ENCODE assay signal across 10 mouse cellular contexts in the genomic region with DNA sequence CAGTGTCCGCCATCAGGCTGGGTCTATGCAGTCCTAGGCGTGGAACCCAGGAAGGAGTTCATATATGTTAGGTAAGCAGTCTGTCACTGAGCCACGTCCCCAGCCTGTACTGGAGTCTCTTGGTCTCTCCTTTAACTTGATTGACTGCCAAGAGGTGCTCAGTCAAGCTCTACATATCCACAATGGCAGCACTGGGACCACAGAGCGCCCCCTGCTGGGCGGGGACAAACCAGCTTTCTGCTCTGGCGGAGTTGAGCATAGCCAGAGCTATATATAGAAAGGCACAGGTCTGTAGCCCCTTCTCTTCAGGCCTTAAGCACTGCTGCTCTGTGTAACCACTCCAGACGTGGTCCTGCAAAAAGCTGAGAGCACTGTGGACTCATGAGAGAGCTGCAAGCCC. TPM values are rescaled to one million over a fixed set of nuclear protein-coding genes. Genes with fewer than 3 reads are reported as not detected.
DNase-seq lines count a peak whose midpoint lies in the region; ATAC-seq and TF ChIP-seq lines count a peak whose summit lies in the region.
"Had no signal": no experiment of that assay in that cellular context is flagged by ENCODE, and none has a peak within 500 bp of the region (broad histone marks: within the 10 kb centered on the region; RNA-seq: fewer than 3 reads in every experiment).

No protein-coding gene starts in this region.

- H3K4me3 ChIP-seq in midbrain, embryonic 10.5 days, result no peak overlapping the region
- H3K4me3 ChIP-seq in midbrain, embryonic 14.5 days (replicated peaks; ENCODE audit: low read depth, low read length), result no peak overlapping the region
- H3K4me3 ChIP-seq in liver, postnatal 0 days (ENCODE audit: low read depth, low read length), result no peak overlapping the region
- H3K4me3 ChIP-seq in forebrain, embryonic 16.5 days (replicated peaks; ENCODE audit: low read length), result no peak overlapping the region
- H3K4me3 ChIP-seq: midbrain, embryonic 12.5 days had no signal

- peak; percentile 69 for TF ChIP-seq CTCF in liver, postnatal 0 days (IDR thresholded peaks at IDR 0.05; ENCODE audit: low read depth)

- TF ChIP-seq EP300 in liver, postnatal 0 days (IDR thresholded peaks at IDR 0.05; ENCODE audit: low read depth), result no peak

- H3K27ac ChIP-seq in midbrain, embryonic 10.5 days (replicated peaks), result no peak overlapping the region
- no peak overlapping the region for H3K27ac ChIP-seq in midbrain, embryonic 14.5 days (replicated peaks; ENCODE audit: low read depth, low read length)
- no peak overlapping the region for H3K27ac ChIP-seq in liver, postnatal 0 days (ENCODE audit: low read depth)
- no peak overlapping the region for H3K27ac ChIP-seq in forebrain, embryonic 16.5 days (ENCODE audit: low read length)
- H3K27ac ChIP-seq: midbrain, embryonic 12.5 days had no signal

- 51% methylated on average over 7 of the region's 7 CpGs for WGBS in midbrain, embryonic 10.5 days
- WGBS in midbrain, embryonic 14.5 days, result 50% methylated on average over 7 of the region's 7 CpGs
- WGBS in liver, postnatal 0 days (ENCODE audit: insufficient replicate concordance), result 43% methylated on average over 7 of the region's 7 CpGs
- 48% methylated on average over 7 of the region's 7 CpGs for WGBS in forebrain, embryonic 16.5 days

- H3K27me3 ChIP-seq in midbrain, embryonic 10.5 days (ENCODE audit: low read depth, poor library complexity, severe bottlenecking), result peaks cover 17% of the 10 kb centered on the region
- no peaks in the 10 kb centered on the region for H3K27me3 ChIP-seq in midbrain, embryonic 14.5 days (ENCODE audit: control insufficient read depth, insufficient read depth, low read length)
- peaks cover 11% of the 10 kb centered on the region for H3K27me3 ChIP-seq in liver, postnatal 0 days (ENCODE audit: insufficient read depth, low read length)
- no peaks in the 10 kb centered on the region for H3K27me3 ChIP-seq in forebrain, embryonic 16.5 days (replicated peaks; ENCODE audit: control insufficient read depth, insufficient read depth, low read length)

- H3K4me2 ChIP-seq in midbrain, embryonic 14.5 days (ENCODE audit: low read length), result no peak overlapping the region
- no peak overlapping the region for H3K4me2 ChIP-seq in liver, postnatal 0 days (ENCODE audit: low read depth, low read length)
- no peak overlapping the region for H3K4me2 ChIP-seq in forebrain, embryonic 16.5 days (ENCODE audit: low read length)

- H3K4me1 ChIP-seq in midbrain, embryonic 10.5 days, result peaks cover 38% of the 10 kb centered on the region
- peaks cover 27% of the 10 kb centered on the region for H3K4me1 ChIP-seq in midbrain, embryonic 14.5 days (ENCODE audit: control insufficient read depth, insufficient read depth, low read length)
- no peaks in the 10 kb centered on the region for H3K4me1 ChIP-seq in liver, postnatal 0 days (ENCODE audit: insufficient read depth)
- H3K4me1 ChIP-seq in forebrain, embryonic 16.5 days (replicated peaks; ENCODE audit: control insufficient read depth, insufficient read depth, low read length), result peaks cover 20% of the 10 kb centered on the region

- no peak overlapping the region for H3K9ac ChIP-seq in midbrain, embryonic 14.5 days (replicated peaks; ENCODE audit: low read length)
- no peak overlapping the region for H3K9ac ChIP-seq in liver, postnatal 0 days (replicated peaks)
- no peak overlapping the region for H3K9ac ChIP-seq in forebrain, embryonic 16.5 days (replicated peaks; ENCODE audit: low read depth, low read length)
- H3K9ac ChIP-seq: midbrain, embryonic 12.5 days had no signal

- no peaks in the 10 kb centered on the region for H3K9me3 ChIP-seq in midbrain, embryonic 10.5 days (replicated peaks)
- H3K9me3 ChIP-seq in midbrain, embryonic 14.5 days (ENCODE audit: control insufficient read depth, low read length), result no peaks in the 10 kb centered on the region
- no peaks in the 10 kb centered on the region for H3K9me3 ChIP-seq in liver, postnatal 0 days (ENCODE audit: low read length)
- no peaks in the 10 kb centered on the region for H3K9me3 ChIP-seq in forebrain, embryonic 16.5 days (ENCODE audit: control insufficient read depth, low read length)
- H3K9me3 ChIP-seq: midbrain, embryonic 12.5 days had no signal

- no peaks in the 10 kb centered on the region for H3K36me3 ChIP-seq in midbrain, embryonic 10.5 days
- no peaks in the 10 kb centered on the region for H3K36me3 ChIP-seq in midbrain, embryonic 14.5 days (ENCODE audit: control insufficient read depth, insufficient read depth, low read length)
- no peaks in the 10 kb centered on the region for H3K36me3 ChIP-seq in liver, postnatal 0 days (replicated peaks; ENCODE audit: insufficient read depth, low read length)
- H3K36me3 ChIP-seq in forebrain, embryonic 16.5 days (ENCODE audit: control insufficient read depth, insufficient read depth), result no peaks in the 10 kb centered on the region
- H3K36me3 ChIP-seq: midbrain, embryonic 12.5 days had no signal

- DNase-seq in adrenal gland, adult (ENCODE audit: inconsistent age in 2 of 2, low spot score in 1 of 2), result peak; percentile 52 to 82
- DNase-seq in adrenal gland, postnatal 4 days (ENCODE audit: low spot score in 2 of 2), result no peak
- DNase-seq in midbrain, embryonic 10.5 days (ENCODE audit: low spot score), result peak; percentile 51
- no peak for DNase-seq in midbrain, embryonic 14.5 days
- peak; percentile 36 for DNase-seq in embryo, embryonic 10.5 days (ENCODE audit: low spot score)
- peak; percentile 66 for DNase-seq in liver, postnatal 0 days
- peak; percentile 39 for DNase-seq in testis, postnatal 14 days (ENCODE audit: low spot score)

- ATAC-seq in midbrain, embryonic 14.5 days (ENCODE audit: low FRiP score, low TSS enrichment), result no peak
- no peak for ATAC-seq in liver, postnatal 0 days
- no peak for ATAC-seq in forebrain, embryonic 16.5 days

RNA-seq across cellular contexts. Expression of gene Elfn1, which starts 25.7 kb away (rescaled TPM):
- total RNA-seq in adrenal gland, postnatal 4 days (2021), result 10 to 100 TPM; 14.1 to 16.8 TPM
- 0.14 and 0.48 TPM in 2 replicates for polyA plus RNA-seq in midbrain, embryonic 10.5 days (2016; fragmentation: Nextera tagmentation; extraction: Ambion mirVana)
- polyA plus RNA-seq in midbrain, embryonic 14.5 days (2014; fragmentation: Nextera tagmentation; extraction: Ambion mirVana), result 3.0 and 3.9 TPM in 2 replicates
- not detected in 2 replicates for polyA plus RNA-seq in liver, postnatal 0 days (2015; fragmentation: Nextera tagmentation; extraction: Ambion mirVana)
- 2.4 and 3.2 TPM in 2 replicates for polyA plus RNA-seq in forebrain, embryonic 16.5 days (2015; fragmentation: Nextera tagmentation; extraction: Ambion mirVana)
- total RNA-seq: gastrocnemius, adult 8-10 months had no signal

Comparison
In these comparisons a context has a peak if more than half of its experiments do, and no peak if none do; other contexts are left out.
1. DNase-seq: peak in adrenal gland, adult (2 of 2), midbrain, embryonic 10.5 days (single experiment), embryo, embryonic 10.5 days (single experiment), liver, postnatal 0 days (single experiment) and testis, postnatal 14 days (single experiment); none in adrenal gland, postnatal 4 days (0 of 2) and midbrain, embryonic 14.5 days (single experiment).